Mouse (Mus musculus): ENCODE data around the gene Isoc2a. TPM values are rescaled to one million over a fixed set of nuclear protein-coding genes. Genes with fewer than 3 reads are reported as not detected.

The Isoc2a gene
- polyA plus RNA-seq, 1 experiment from 2014 or later, result 0.89 TPM

DNA sequence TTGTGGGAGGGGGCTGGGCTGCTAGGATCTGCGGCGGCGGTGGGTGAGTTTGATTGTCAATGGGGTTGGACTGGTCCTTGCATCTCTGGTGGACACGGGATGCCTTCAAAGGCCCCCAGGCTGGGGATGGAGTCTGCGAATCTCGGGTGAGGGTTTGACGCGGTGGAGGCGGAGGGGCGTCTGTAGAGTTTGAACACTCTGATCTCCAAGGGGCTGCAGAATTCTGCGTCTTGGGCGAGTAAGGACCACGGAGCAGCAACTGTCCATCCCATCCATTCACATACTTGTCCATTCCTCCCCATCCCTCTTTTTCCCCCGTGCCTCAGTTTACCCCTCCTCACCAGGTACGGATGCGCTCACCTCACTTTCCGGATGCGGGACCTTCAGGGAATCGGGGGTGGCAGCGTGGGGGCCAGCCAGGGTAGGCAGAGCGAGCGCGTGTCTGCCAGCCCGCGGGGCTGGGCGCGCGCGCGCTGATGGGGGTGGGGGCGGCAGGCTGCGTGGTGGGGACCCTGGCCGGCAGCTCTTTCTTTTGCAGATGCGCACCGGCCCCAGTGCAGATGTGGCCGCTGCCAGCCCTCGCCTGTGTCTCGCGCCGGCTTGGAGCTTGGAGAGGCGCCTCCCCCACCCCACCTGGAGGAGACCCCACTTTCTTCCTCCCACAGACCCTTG, 32.6 kb upstream of the Isoc2a start, which contains the start of gene Shisa7:
Shisa7 (minus strand) TSS at position 452 of the 672 bp plus-strand sequence.
- no peaks in the 10 kb centered on the region; the same call in 1 of the 2 replicates for H3K4me1 ChIP-seq (ENCODE audit: control insufficient read depth, low read depth, low read length)
- 2% methylated on average over 41 of the region's 41 CpGs for WGBS (ENCODE audit: insufficient replicate concordance)
- H3K9ac ChIP-seq (ENCODE audit: low read depth, low read length), result no peak within 1 kb of the TSS
- no peaks in the 10 kb centered on the region for H3K9me3 ChIP-seq (replicated peaks; ENCODE audit: control insufficient read depth, low read length)
- ATAC-seq (ENCODE audit: low read depth), result no peak
- no peak within 1 kb of the TSS for H3K27ac ChIP-seq (ENCODE audit: low read length)
- H3K36me3 ChIP-seq (ENCODE audit: control insufficient read depth, insufficient read depth), result no peaks in the 10 kb centered on the region
- peaks cover 56% of the 10 kb centered on the region for H3K27me3 ChIP-seq (ENCODE audit: control insufficient read depth, insufficient read depth, low read depth, low read length)
- peak within 1 kb of the TSS; percentile 17; the same call in 1 of the 2 replicates for H3K4me2 ChIP-seq (ENCODE audit: low read depth, low read length)
- H3K4me3 ChIP-seq (ENCODE audit: low read depth, low read length), result no peak within 1 kb of the TSS

- Histone ChIP-seq H3K4me1 (ENCODE audit: control insufficient read depth, low read depth, low read length) (no peaks in the 10 kb centered on the region; the same call in 1 of the 2 replicates), H3K4me2 (ENCODE audit: low read depth, low read length) (peak overlapping the region; percentile 17; the same call in 1 of the 2 replicates), H3K4me3 (ENCODE audit: low read depth, low read length) (no peak overlapping the region), H3K9me3 (replicated peaks; ENCODE audit: control insufficient read depth, low read length) (no peaks in the 10 kb centered on the region), H3K36me3 (ENCODE audit: control insufficient read depth, insufficient read depth) (no peaks in the 10 kb centered on the region), H3K27me3 (ENCODE audit: control insufficient read depth, insufficient read depth, low read depth, low read length) (peaks cover 53% of the 10 kb centered on the region), H3K9ac (ENCODE audit: low read depth, low read length) (no peak overlapping the region), H3K27ac (ENCODE audit: low read length) (no peak overlapping the region)
- 1% methylated on average over 13 of the region's 13 CpGs for WGBS (ENCODE audit: insufficient replicate concordance)
- no peak for ATAC-seq (ENCODE audit: low read depth)
Measured at GRCm38 (mm10) chr7:4844917-4845309, 32.0 kb upstream of the Isoc2a start.

GRCm38 (mm10) chr7:4849372-4849771, 27.6 kb upstream of the Isoc2a start:
- Histone ChIP-seq H3K27me3 (ENCODE audit: control insufficient read depth, insufficient read depth, low read depth, low read length) (peaks cover 20% of the 10 kb centered on the region), H3K36me3 (ENCODE audit: control insufficient read depth, insufficient read depth) (no peaks in the 10 kb centered on the region), H3K4me1 (ENCODE audit: control insufficient read depth, low read depth, low read length) (no peaks in the 10 kb centered on the region), H3K9ac (ENCODE audit: low read depth, low read length) (no peak overlapping the region), H3K9me3 (replicated peaks; ENCODE audit: control insufficient read depth, low read length) (no peaks in the 10 kb centered on the region), H3K27ac (ENCODE audit: low read length) (no peak overlapping the region), H3K4me3 (ENCODE audit: low read depth, low read length) (no peak overlapping the region), H3K4me2 (ENCODE audit: low read depth, low read length) (no peak overlapping the region)
- ATAC-seq (ENCODE audit: low read depth), result no peak
- 38% methylated on average over 9 of the region's 9 CpGs for WGBS (ENCODE audit: insufficient replicate concordance)

- no peak for ATAC-seq (ENCODE audit: low read depth)
- 46% methylated on average over 11 of the region's 11 CpGs for WGBS (ENCODE audit: insufficient replicate concordance)
- peaks cover 7% of the 10 kb centered on the region for H3K27me3 ChIP-seq (ENCODE audit: control insufficient read depth, insufficient read depth, low read depth, low read length)
- H3K9ac ChIP-seq (ENCODE audit: low read depth, low read length), result no peak overlapping the region
- no peak overlapping the region for H3K27ac ChIP-seq (ENCODE audit: low read length)
- no peaks in the 10 kb centered on the region for H3K4me1 ChIP-seq (ENCODE audit: control insufficient read depth, low read depth, low read length)
- no peaks in the 10 kb centered on the region for H3K9me3 ChIP-seq (replicated peaks; ENCODE audit: control insufficient read depth, low read length)
- no peaks in the 10 kb centered on the region for H3K36me3 ChIP-seq (ENCODE audit: control insufficient read depth, insufficient read depth)
- H3K4me3 ChIP-seq (ENCODE audit: low read depth, low read length), result no peak overlapping the region
- H3K4me2 ChIP-seq (ENCODE audit: low read depth, low read length), result no peak overlapping the region
Measured at GRCm38 (mm10) chr7:4850621-4851314, 26.2 kb upstream of the Isoc2a start.

- no peaks in the 10 kb centered on the region for H3K4me1 ChIP-seq (ENCODE audit: control insufficient read depth, low read depth, low read length)
- H3K4me3 ChIP-seq (ENCODE audit: low read depth, low read length), result no peak overlapping the region
- no peak overlapping the region for H3K27ac ChIP-seq (ENCODE audit: low read length)
- H3K9ac ChIP-seq (ENCODE audit: low read depth, low read length), result no peak overlapping the region
- no peak overlapping the region for H3K4me2 ChIP-seq (ENCODE audit: low read depth, low read length)
- no peaks in the 10 kb centered on the region for H3K9me3 ChIP-seq (replicated peaks; ENCODE audit: control insufficient read depth, low read length)
- no peak for ATAC-seq (ENCODE audit: low read depth)
- H3K36me3 ChIP-seq (ENCODE audit: control insufficient read depth, insufficient read depth), result no peaks in the 10 kb centered on the region
- WGBS (ENCODE audit: insufficient replicate concordance), result 60% methylated on average over 8 of the region's 8 CpGs
- H3K27me3 ChIP-seq (ENCODE audit: control insufficient read depth, insufficient read depth, low read depth, low read length), result 0 out of 2 replicates have a peak, but pooled peaks cover 2% of the 10 kb centered on the region
Measured at GRCm38 (mm10) chr7:4851315-4851688, 25.7 kb upstream of the Isoc2a start.

DNA sequence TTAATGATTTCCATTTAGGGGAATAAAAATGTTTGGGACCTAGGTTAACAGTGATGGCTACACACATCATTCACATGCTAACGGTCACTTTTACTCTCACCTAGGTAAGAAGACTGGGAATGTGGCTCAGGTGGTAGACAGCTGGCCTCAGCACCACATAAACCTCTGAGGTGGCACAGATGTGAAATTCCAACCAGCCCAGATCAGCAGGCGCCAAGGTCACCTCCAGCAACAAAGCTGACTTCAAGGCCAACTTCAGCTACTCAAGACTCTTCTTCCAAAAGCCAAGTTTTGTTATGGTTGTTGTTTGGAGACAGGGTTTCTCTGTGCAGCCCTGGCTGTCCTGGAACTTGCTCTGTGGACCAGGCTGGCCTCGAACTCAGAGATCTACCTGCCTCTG, 23.3 kb upstream of the Isoc2a start:
- Histone ChIP-seq H3K36me3 (ENCODE audit: control insufficient read depth, insufficient read depth) (no peaks in the 10 kb centered on the region), H3K4me3 (ENCODE audit: low read depth, low read length) (no peak overlapping the region), H3K4me2 (ENCODE audit: low read depth, low read length) (no peak overlapping the region), H3K4me1 (ENCODE audit: control insufficient read depth, low read depth, low read length) (no peaks in the 10 kb centered on the region), H3K9ac (ENCODE audit: low read depth, low read length) (no peak overlapping the region), H3K9me3 (replicated peaks; ENCODE audit: control insufficient read depth, low read length) (no peaks in the 10 kb centered on the region), H3K27me3 (ENCODE audit: control insufficient read depth, insufficient read depth, low read depth, low read length) (no peaks in the 10 kb centered on the region), H3K27ac (ENCODE audit: low read length) (no peak overlapping the region)
- WGBS (ENCODE audit: insufficient replicate concordance), result 57% methylated on average over 3 of the region's 3 CpGs
- no peak for ATAC-seq (ENCODE audit: low read depth)

GRCm38 (mm10) chr7:4856508-4856907, 20.4 kb upstream of the Isoc2a start:
- Histone ChIP-seq H3K9ac (ENCODE audit: low read depth, low read length) (no peak overlapping the region), H3K4me1 (ENCODE audit: control insufficient read depth, low read depth, low read length) (no peaks in the 10 kb centered on the region), H3K4me2 (ENCODE audit: low read depth, low read length) (no peak overlapping the region), H3K27ac (ENCODE audit: low read length) (no peak overlapping the region), H3K9me3 (replicated peaks; ENCODE audit: control insufficient read depth, low read length) (no peaks in the 10 kb centered on the region), H3K36me3 (ENCODE audit: control insufficient read depth, insufficient read depth) (no peaks in the 10 kb centered on the region), H3K4me3 (ENCODE audit: low read depth, low read length) (no peak overlapping the region), H3K27me3 (ENCODE audit: control insufficient read depth, insufficient read depth, low read depth, low read length) (no peaks in the 10 kb centered on the region)
- WGBS (ENCODE audit: insufficient replicate concordance), result 51% methylated on average over 9 of the region's 9 CpGs
- no peak for ATAC-seq (ENCODE audit: low read depth)

GRCm38 (mm10) chr7:4857321-4857720, 19.6 kb upstream of the Isoc2a start:
- WGBS (ENCODE audit: insufficient replicate concordance), result 50% methylated on average over 7 of the region's 7 CpGs
- H3K4me2 ChIP-seq (ENCODE audit: low read depth, low read length), result no peak overlapping the region
- H3K27ac ChIP-seq (ENCODE audit: low read length), result no peak overlapping the region
- H3K4me3 ChIP-seq (ENCODE audit: low read depth, low read length), result no peak overlapping the region
- H3K36me3 ChIP-seq (ENCODE audit: control insufficient read depth, insufficient read depth), result no peaks in the 10 kb centered on the region
- H3K27me3 ChIP-seq (ENCODE audit: control insufficient read depth, insufficient read depth, low read depth, low read length), result no peaks in the 10 kb centered on the region
- H3K4me1 ChIP-seq (ENCODE audit: control insufficient read depth, low read depth, low read length), result no peaks in the 10 kb centered on the region
- ATAC-seq (ENCODE audit: low read depth), result no peak
- H3K9ac ChIP-seq (ENCODE audit: low read depth, low read length), result no peak overlapping the region
- H3K9me3 ChIP-seq (replicated peaks; ENCODE audit: control insufficient read depth, low read length), result no peaks in the 10 kb centered on the region

DNA sequence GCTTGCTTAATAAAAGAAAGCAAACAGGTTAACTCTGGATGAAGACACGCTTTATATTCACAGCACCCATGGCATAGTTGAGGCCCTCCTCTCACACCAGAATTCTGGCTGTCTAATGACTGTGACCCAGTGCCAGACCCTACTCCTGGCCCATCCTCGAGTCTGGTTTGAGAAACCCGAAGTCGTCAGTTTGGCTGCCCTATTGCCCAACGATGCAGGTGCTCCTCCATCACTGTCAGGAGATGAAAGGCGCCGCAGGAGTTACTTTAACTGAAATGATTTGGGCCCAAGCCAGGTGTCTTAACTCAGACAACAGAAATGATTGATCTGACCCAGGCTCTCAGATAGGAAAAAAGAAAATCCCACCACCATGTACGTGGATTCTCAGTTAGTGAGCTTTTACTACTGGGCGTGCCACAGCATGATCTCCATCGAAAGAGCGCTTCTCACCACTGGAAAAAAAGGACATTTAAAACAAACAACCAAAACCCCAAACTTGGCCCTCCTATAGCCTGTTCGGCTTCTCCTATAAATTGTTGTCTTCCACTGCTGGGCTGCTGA, 17.5 kb upstream of the Isoc2a start:
- WGBS (ENCODE audit: insufficient replicate concordance), result 59% methylated on average over 12 of the region's 12 CpGs
- no peak for ATAC-seq (ENCODE audit: low read depth)
- no peak overlapping the region for H3K9ac ChIP-seq (ENCODE audit: low read depth, low read length)
- H3K4me2 ChIP-seq (ENCODE audit: low read depth, low read length), result no peak overlapping the region
- no peak overlapping the region for H3K27ac ChIP-seq (ENCODE audit: low read length)
- H3K4me1 ChIP-seq (ENCODE audit: control insufficient read depth, low read depth, low read length), result no peaks in the 10 kb centered on the region; the same call in 1 of the 2 replicates
- H3K27me3 ChIP-seq (ENCODE audit: control insufficient read depth, insufficient read depth, low read depth, low read length), result no peaks in the 10 kb centered on the region
- no peaks in the 10 kb centered on the region for H3K9me3 ChIP-seq (replicated peaks; ENCODE audit: control insufficient read depth, low read length)
- no peaks in the 10 kb centered on the region for H3K36me3 ChIP-seq (ENCODE audit: control insufficient read depth, insufficient read depth)
- H3K4me3 ChIP-seq (ENCODE audit: low read depth, low read length), result no peak overlapping the region
